8 mouse cellular contexts compared by ENCODE assay signal in genomic region chr15:102003516-102003915, GRCm38 (mm10). TPM values are rescaled to one million over a fixed set of nuclear protein-coding genes. Genes with fewer than 3 reads are reported as not detected.
A peak's percentile ranks its signal among the peaks of the same experiment; 100 is the strongest.
DNase-seq lines count a peak whose midpoint lies in the region; ATAC-seq and TF ChIP-seq lines count a peak whose summit lies in the region.
"Had no signal": no experiment of that assay in that cellular context is flagged by ENCODE, and none has a peak within 500 bp of the region (broad histone marks: within the 10 kb centered on the region; RNA-seq: fewer than 3 reads in every experiment).

No protein-coding gene starts in this region.

- TF ChIP-seq CTCF in E14TG2a.4 (conservative IDR thresholded peaks at IDR 0.05; ENCODE audit: low read length) (no peak), ES-Bruce4 (IDR thresholded peaks at IDR 0.05; ENCODE audit: low read depth, low read length) (no peak)

- ATAC-seq in hindbrain, embryonic 15.5 days (ENCODE audit: low FRiP score, low read depth), result no peak
- ATAC-seq in lung, embryonic 16.5 days (ENCODE audit: low read depth), result peak; percentile 42

- H3K4me2 ChIP-seq in hindbrain, embryonic 15.5 days, result peak overlapping the region; percentile 50
- H3K4me2 ChIP-seq in lung, embryonic 16.5 days (ENCODE audit: low read depth, low read length), result peak overlapping the region; percentile 54

- WGBS in hindbrain, embryonic 15.5 days, result 21% methylated on average over 12 of the region's 12 CpGs
- 24% methylated on average over 12 of the region's 12 CpGs for WGBS in lung, embryonic 16.5 days

- H3K4me3 ChIP-seq in E14TG2a.4 (replicated peaks; ENCODE audit: low read length) (peak overlapping the region; percentile 68), ES-Bruce4 (ENCODE audit: low read depth, low read length) (peak overlapping the region; percentile 57)
- peak overlapping the region; percentile 26 for H3K4me3 ChIP-seq in hindbrain, embryonic 15.5 days
- H3K4me3 ChIP-seq in lung, embryonic 16.5 days (ENCODE audit: low read length), result peak overlapping the region; percentile 58

- no peak for DNase-seq in frontal cortex, adult 2 months (ENCODE audit: extremely low spot score in 1 of 2, low spot score in 1 of 2)
- no peak for DNase-seq in left cerebral cortex, adult 8-10 months (ENCODE audit: low spot score in 2 of 2)
- no peak for DNase-seq in cerebellum, adult 8-10 months

- H3K9me3 ChIP-seq in E14TG2a.4 (ENCODE audit: low read length), result no peaks in the 10 kb centered on the region
- no peaks in the 10 kb centered on the region for H3K9me3 ChIP-seq in ES-Bruce4 (replicated peaks; ENCODE audit: control insufficient read depth, insufficient read depth, low read length, poor library complexity, severe bottlenecking)
- H3K9me3 ChIP-seq in hindbrain, embryonic 15.5 days, result no peaks in the 10 kb centered on the region
- H3K9me3 ChIP-seq in lung, embryonic 16.5 days (ENCODE audit: control insufficient read depth, low read length), result no peaks in the 10 kb centered on the region

- no peak for TF ChIP-seq EP300 in ES-Bruce4 (IDR thresholded peaks at IDR 0.05; ENCODE audit: insufficient read depth, low read depth, low read length)

- peaks cover 81% of the 10 kb centered on the region for H3K27me3 ChIP-seq in E14TG2a.4 (ENCODE audit: insufficient read depth, low read length)
- H3K27me3 ChIP-seq in ES-Bruce4 (ENCODE audit: control insufficient read depth, insufficient read depth, low read length, poor library complexity, severe bottlenecking), result no peaks in the 10 kb centered on the region
- peaks cover 48% of the 10 kb centered on the region for H3K27me3 ChIP-seq in hindbrain, embryonic 15.5 days
- H3K27me3 ChIP-seq in lung, embryonic 16.5 days (ENCODE audit: control insufficient read depth, insufficient read depth, low read depth, low read length), result peaks cover 24% of the 10 kb centered on the region

- H3K9ac ChIP-seq in ES-Bruce4 (ENCODE audit: low read depth, poor library complexity, severe bottlenecking), result peak overlapping the region; percentile 59
- H3K9ac ChIP-seq in hindbrain, embryonic 15.5 days, result no peak overlapping the region
- peak overlapping the region; percentile 65 for H3K9ac ChIP-seq in lung, embryonic 16.5 days (ENCODE audit: low read length)

- H3K4me1 ChIP-seq in E14TG2a.4 (replicated peaks; ENCODE audit: low read depth, low read length) (peaks cover 82% of the 10 kb centered on the region), ES-Bruce4 (ENCODE audit: control insufficient read depth, insufficient read depth, low read length) (peaks cover 8% of the 10 kb centered on the region)
- H3K4me1 ChIP-seq in hindbrain, embryonic 15.5 days (replicated peaks), result peaks cover 21% of the 10 kb centered on the region
- H3K4me1 ChIP-seq in lung, embryonic 16.5 days (replicated peaks; ENCODE audit: control insufficient read depth, insufficient read depth, low read length), result peaks cover 22% of the 10 kb centered on the region

- TF ChIP-seq POLR2A in ES-Bruce4 (IDR thresholded peaks at IDR 0.05; ENCODE audit: insufficient read depth, low read length), result no peak

- H3K36me3 ChIP-seq in E14TG2a.4 (ENCODE audit: insufficient read depth, low read length) (no peaks in the 10 kb centered on the region), ES-Bruce4 (ENCODE audit: control insufficient read depth, insufficient read depth, low read length, poor library complexity, severe bottlenecking) (no peaks in the 10 kb centered on the region)
- no peaks in the 10 kb centered on the region for H3K36me3 ChIP-seq in hindbrain, embryonic 15.5 days
- peaks cover 3% of the 10 kb centered on the region; the same call in 1 of the 2 replicates for H3K36me3 ChIP-seq in lung, embryonic 16.5 days (ENCODE audit: control insufficient read depth, insufficient read depth, low read length)

- no peak overlapping the region for H3K27ac ChIP-seq in ES-Bruce4 (ENCODE audit: insufficient read depth, low read length)
- no peak overlapping the region for H3K27ac ChIP-seq in hindbrain, embryonic 15.5 days (replicated peaks)
- peak overlapping the region; percentile 81 for H3K27ac ChIP-seq in lung, embryonic 16.5 days (ENCODE audit: low read length)

RNA-seq across cellular contexts. Expression of gene Krt8, which starts 0.8 kb away (rescaled TPM):
- 306 and 318 TPM in 2 replicates for polyA plus RNA-seq in ES-Bruce4 (2011; ENCODE audit: insufficient read depth, insufficient read length, low read depth, missing spikeins)
- polyA plus RNA-seq in hindbrain, embryonic 15.5 days (2015; fragmentation: Nextera tagmentation; extraction: Ambion mirVana), result 3.1 and 4.6 TPM in 2 replicates
- polyA plus RNA-seq in lung, embryonic 16.5 days (2015; fragmentation: Nextera tagmentation; extraction: Ambion mirVana), result 402 and 445 TPM in 2 replicates
- polyA plus RNA-seq in frontal cortex, adult 2 months (2012; rRNA removed), result 1.7 and 4.5 TPM in 2 replicates
- under 1 TPM; 0.17 to 0.95 (median 0.23) TPM for total RNA-seq in left cerebral cortex, adult 8-10 months (2022)
- total RNA-seq: left cerebral cortex, postnatal 36 days had no signal

RNA-seq across cellular contexts. Expression of gene Krt18, which starts 24.5 kb away (rescaled TPM):
- polyA plus RNA-seq in ES-Bruce4 (2011; ENCODE audit: insufficient read depth, insufficient read length, low read depth, missing spikeins), result 334 and 349 TPM in 2 replicates
- 6.9 and 10.4 TPM in 2 replicates for polyA plus RNA-seq in hindbrain, embryonic 15.5 days (2015; fragmentation: Nextera tagmentation; extraction: Ambion mirVana)
- 263 and 293 TPM in 2 replicates for polyA plus RNA-seq in lung, embryonic 16.5 days (2015; fragmentation: Nextera tagmentation; extraction: Ambion mirVana)
- polyA plus RNA-seq in frontal cortex, adult 2 months (2012; rRNA removed), result 1.4 and 3.5 TPM in 2 replicates
- 1 to 10 TPM in 2 of 4 experiments, under 1 TPM in 2; 0.26 to 2.5 (median 1.3) TPM for total RNA-seq in left cerebral cortex, adult 8-10 months (2022)

RNA-seq across cellular contexts. Expression of gene Krt78, which starts 49.4 kb away (rescaled TPM):
- polyA plus RNA-seq in ES-Bruce4 (2011; ENCODE audit: insufficient read depth, insufficient read length, low read depth, missing spikeins), result not detected in 2 replicates
- polyA plus RNA-seq in hindbrain, embryonic 15.5 days (2015; fragmentation: Nextera tagmentation; extraction: Ambion mirVana), result not detected in 2 replicates
- 0.10 and 0.21 TPM in 2 replicates for polyA plus RNA-seq in lung, embryonic 16.5 days (2015; fragmentation: Nextera tagmentation; extraction: Ambion mirVana)
- polyA plus RNA-seq in frontal cortex, adult 2 months (2012; rRNA removed), result not detected in 2 replicates
- total RNA-seq in left cerebral cortex, adult 8-10 months (2022), result not detected
- total RNA-seq: left cerebral cortex, postnatal 36 days had no signal

Comparison
In these comparisons a context has a peak if more than half of its experiments do, and no peak if none do; other contexts are left out.
1. RNA of gene Krt8, which starts 0.8 kb away (polyA plus RNA-seq): 402 to 445 TPM in lung, embryonic 16.5 days and 306 to 318 TPM in ES-Bruce4; 3.1 to 4.6 TPM in hindbrain, embryonic 15.5 days and 1.7 to 4.5 TPM in frontal cortex, adult 2 months; every median in the first group is over 10 times any median in the second.
2. RNA of gene Krt18, which starts 24.5 kb away (polyA plus RNA-seq): 334 to 349 TPM in ES-Bruce4 and 263 to 293 TPM in lung, embryonic 16.5 days; 6.9 to 10.4 TPM in hindbrain, embryonic 15.5 days and 1.4 to 3.5 TPM in frontal cortex, adult 2 months; every median in the first group is over 10 times any median in the second.
3. Peak in every context shown above with its lines, with median percentiles within 50 percentile points of each other: H3K4me3 ChIP-seq.